ENCODE assay signal across 8 mouse cellular contexts in genomic region chr9:41118065-41118464, GRCm38 (mm10). TPM values are rescaled to one million over a fixed set of nuclear protein-coding genes. Genes with fewer than 3 reads are reported as not detected.
DNase-seq lines count a peak whose midpoint lies in the region; ATAC-seq lines count a peak whose summit lies in the region.
"Had no signal": no experiment of that assay in that cellular context is flagged by ENCODE, and none has a peak within 500 bp of the region (broad histone marks: within the 10 kb centered on the region; RNA-seq: fewer than 3 reads in every experiment).

No protein-coding gene starts in this region.

- no peak overlapping the region for H3K9ac ChIP-seq in kidney, embryonic 15.5 days

- H3K4me2 ChIP-seq in kidney, embryonic 15.5 days, result no peak overlapping the region

- DNase-seq in kidney, postnatal 4 days, result no peak
- peak; percentile 47 for DNase-seq in MEL-GATA-1-ER (ENCODE audit: extremely low read depth, low read depth)
- DNase-seq in natural killer cell, adult 2 months (ENCODE audit: low spot score in 2 of 2), result peak; percentile 54 to 55
- DNase-seq in adrenal gland, postnatal 25 days, result no peak
- DNase-seq in gastrocnemius, adult 18-20 months (ENCODE audit: low spot score), result no peak
- DNase-seq: lung, adult 18-20 months had no signal

- ATAC-seq in kidney, embryonic 15.5 days (replicated peaks; ENCODE audit: low FRiP score), result peak; percentile 64; the same call in 1 of the 2 replicates
- peak; percentile 61 for ATAC-seq in common myeloid progenitor, adult 5-6 weeks (replicated peaks; ENCODE audit: low read depth, poor library complexity, severe bottlenecking)

- H3K36me3 ChIP-seq in kidney, embryonic 15.5 days, result no peaks in the 10 kb centered on the region

- no peaks in the 10 kb centered on the region for H3K9me3 ChIP-seq in kidney, embryonic 15.5 days (replicated peaks)

- 25% methylated on average over 7 of the region's 7 CpGs for WGBS in kidney, embryonic 15.5 days

- H3K27ac ChIP-seq in kidney, embryonic 15.5 days, result no peak overlapping the region

- no peaks in the 10 kb centered on the region for H3K27me3 ChIP-seq in kidney, embryonic 15.5 days

- no peak overlapping the region for H3K4me3 ChIP-seq in kidney, embryonic 15.5 days (replicated peaks)

- H3K4me1 ChIP-seq in kidney, embryonic 15.5 days, result peaks cover 13% of the 10 kb centered on the region

RNA-seq across cellular contexts. Expression of gene Ubash3b, which starts 43.4 kb away (rescaled TPM):
- 8.1 and 8.7 TPM in 2 replicates for polyA plus RNA-seq in kidney, embryonic 15.5 days (2015; fragmentation: Nextera tagmentation; extraction: Ambion mirVana)
- 6.3 and 9.1 TPM in 2 replicates for total RNA-seq in common myeloid progenitor, adult 5-6 weeks (2017)
- 1.2 and 2.1 TPM in 2 replicates for total RNA-seq in adrenal gland, postnatal 25 days (2021)
- under 1 TPM; 0.25 to 0.69 TPM for total RNA-seq in gastrocnemius, adult 18-20 months (2021)

Comparison
In these comparisons a context has a peak if more than half of its experiments do, and no peak if none do; other contexts are left out.
1. DNase-seq: peak in MEL-GATA-1-ER (single experiment) and natural killer cell, adult 2 months (2 of 2); none in kidney, postnatal 4 days (0 of 2), adrenal gland, postnatal 25 days (single experiment) and gastrocnemius, adult 18-20 months (single experiment).